Mouse (Mus musculus): ENCODE measurements around the gene Exoc2.

Gene Exoc2

DNA sequence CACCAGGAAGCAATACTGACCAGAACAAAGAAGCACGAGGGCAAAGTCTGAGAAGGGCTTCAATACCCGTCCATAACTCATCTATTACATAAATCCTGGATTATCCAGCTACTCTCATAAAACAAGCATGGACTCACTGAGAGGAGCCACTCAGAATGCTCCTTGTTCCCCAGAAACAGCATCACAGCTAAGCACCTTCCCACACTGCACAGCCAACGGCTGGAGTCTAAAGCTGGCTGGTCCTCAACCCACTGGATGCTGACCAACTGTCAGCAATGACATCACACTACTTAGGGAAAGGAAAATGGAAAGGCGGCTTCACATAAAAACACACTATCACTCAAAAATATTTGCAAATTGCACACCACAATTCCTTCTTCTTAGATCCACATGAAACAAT is 5.6 kb downstream of the Exoc2 start:
- TF ChIP-seq POU5F1 (IDR thresholded peaks at IDR 0.05; ENCODE audit: borderline replicate concordance, low read length) (no peak), CTCF (conservative IDR thresholded peaks at IDR 0.05; ENCODE audit: low read length) (no peak), NANOG (IDR thresholded peaks at IDR 0.05; ENCODE audit: borderline replicate concordance, low read length) (no peak)
- peaks cover 35% of the 10 kb centered on the region for H3K4me1 ChIP-seq (replicated peaks; ENCODE audit: low read depth, low read length)
- no peaks in the 10 kb centered on the region for H3K9me3 ChIP-seq (ENCODE audit: low read length)
- no peak overlapping the region for H3K4me3 ChIP-seq (replicated peaks; ENCODE audit: low read length)
- no peaks in the 10 kb centered on the region for H3K27me3 ChIP-seq (ENCODE audit: insufficient read depth, low read length)
- H3K36me3 ChIP-seq (ENCODE audit: insufficient read depth, low read length): no peaks in the 10 kb centered on the region

DNA sequence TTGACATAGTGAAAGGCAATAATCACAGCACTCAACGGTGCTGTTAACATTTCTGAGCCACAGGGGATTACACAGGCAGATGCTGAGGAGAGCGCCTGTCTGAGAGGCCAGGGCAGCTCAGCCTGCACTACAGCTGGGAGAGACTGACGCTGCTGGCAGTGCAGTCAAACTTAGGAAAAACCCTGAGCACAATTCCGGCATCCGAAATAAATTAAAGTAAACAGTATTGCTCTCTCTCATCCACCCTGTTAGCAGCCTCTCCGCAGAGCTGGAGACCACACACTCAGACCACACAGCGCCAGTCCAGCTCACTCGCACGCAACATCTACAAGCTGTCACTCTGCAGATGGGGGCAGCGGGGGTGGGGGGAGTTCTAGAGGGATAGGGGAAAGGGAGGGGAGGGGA is 7.4 kb downstream of the Exoc2 start:
- Histone ChIP-seq H3K27me3 (ENCODE audit: insufficient read depth, low read length) (no peaks in the 10 kb centered on the region), H3K4me3 (replicated peaks; ENCODE audit: low read length) (no peak overlapping the region), H3K9me3 (ENCODE audit: low read length) (no peaks in the 10 kb centered on the region), H3K36me3 (ENCODE audit: insufficient read depth, low read length) (peaks cover under 1% of the 10 kb centered on the region; the same call in 1 of the 2 replicates), H3K4me1 (replicated peaks; ENCODE audit: low read depth, low read length) (peaks cover 28% of the 10 kb centered on the region)
- TF ChIP-seq NANOG (IDR thresholded peaks at IDR 0.05; ENCODE audit: borderline replicate concordance, low read length): peak; percentile 63; the same call in 1 of the 2 replicates
- no peak for TF ChIP-seq POU5F1 (IDR thresholded peaks at IDR 0.05; ENCODE audit: borderline replicate concordance, low read length)

DNA sequence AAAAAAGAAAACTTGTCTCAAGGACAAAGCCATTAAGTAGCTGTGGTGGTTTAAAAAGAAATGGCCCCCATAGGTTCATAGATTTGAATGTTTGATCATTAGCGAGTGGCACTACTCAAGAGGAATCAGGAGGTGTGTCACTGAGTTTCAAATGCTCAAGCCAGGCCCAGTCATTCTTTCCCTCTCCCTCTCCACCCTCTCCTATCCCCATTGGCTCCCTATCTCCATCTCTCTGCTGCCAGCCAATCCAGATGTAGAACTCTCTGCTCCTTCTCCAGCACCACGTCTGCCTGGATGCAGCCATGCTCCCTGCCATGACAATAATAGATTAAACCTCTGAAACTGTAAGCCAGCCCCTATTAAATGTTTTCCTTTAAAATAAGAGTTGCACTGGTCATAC is 12.0 kb downstream of the Exoc2 start:
- Histone ChIP-seq H3K4me1 (replicated peaks; ENCODE audit: low read depth, low read length) (peaks cover 39% of the 10 kb centered on the region), H3K9me3 (ENCODE audit: low read length) (no peaks in the 10 kb centered on the region), H3K36me3 (ENCODE audit: insufficient read depth, low read length) (peaks cover 8% of the 10 kb centered on the region; the same call in 1 of the 2 replicates), H3K27me3 (ENCODE audit: insufficient read depth, low read length) (no peaks in the 10 kb centered on the region), H3K4me3 (replicated peaks; ENCODE audit: low read length) (no peak overlapping the region)
- TF ChIP-seq NANOG (IDR thresholded peaks at IDR 0.05; ENCODE audit: borderline replicate concordance, low read length) (no peak), POU5F1 (IDR thresholded peaks at IDR 0.05; ENCODE audit: borderline replicate concordance, low read length) (no peak), CTCF (conservative IDR thresholded peaks at IDR 0.05; ENCODE audit: low read length) (no peak)

DNA sequence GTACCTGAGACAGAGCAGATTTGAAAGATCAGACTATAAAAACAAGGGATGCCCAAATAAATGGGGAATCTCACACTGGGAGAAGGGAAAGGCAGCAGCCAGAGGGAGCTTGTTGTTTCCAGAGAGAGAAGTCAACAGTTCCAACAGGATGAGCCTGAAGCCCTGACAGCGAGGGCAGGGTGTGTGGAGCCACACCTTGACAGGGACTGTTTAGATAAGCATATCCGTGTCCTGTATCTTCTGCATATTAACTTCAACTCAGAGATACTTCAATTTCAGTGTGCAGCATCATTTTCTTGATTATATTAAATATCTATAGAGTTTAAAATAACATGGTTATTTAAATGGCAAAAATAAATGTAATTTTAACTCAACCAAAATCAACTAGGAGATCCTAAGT is 13.2 kb downstream of the Exoc2 start:
- TF ChIP-seq NANOG (IDR thresholded peaks at IDR 0.05; ENCODE audit: borderline replicate concordance, low read length): no peak
- TF ChIP-seq POU5F1 (IDR thresholded peaks at IDR 0.05; ENCODE audit: borderline replicate concordance, low read length): no peak
- TF ChIP-seq CTCF (conservative IDR thresholded peaks at IDR 0.05; ENCODE audit: low read length): no peak
- peaks cover 28% of the 10 kb centered on the region for H3K4me1 ChIP-seq (replicated peaks; ENCODE audit: low read depth, low read length)
- H3K9me3 ChIP-seq (ENCODE audit: low read length): no peaks in the 10 kb centered on the region
- H3K4me3 ChIP-seq (replicated peaks; ENCODE audit: low read length): no peak overlapping the region
- no peaks in the 10 kb centered on the region for H3K27me3 ChIP-seq (ENCODE audit: insufficient read depth, low read length)
- H3K36me3 ChIP-seq (ENCODE audit: insufficient read depth, low read length): peaks cover 8% of the 10 kb centered on the region; the same call in 1 of the 2 replicates

DNA sequence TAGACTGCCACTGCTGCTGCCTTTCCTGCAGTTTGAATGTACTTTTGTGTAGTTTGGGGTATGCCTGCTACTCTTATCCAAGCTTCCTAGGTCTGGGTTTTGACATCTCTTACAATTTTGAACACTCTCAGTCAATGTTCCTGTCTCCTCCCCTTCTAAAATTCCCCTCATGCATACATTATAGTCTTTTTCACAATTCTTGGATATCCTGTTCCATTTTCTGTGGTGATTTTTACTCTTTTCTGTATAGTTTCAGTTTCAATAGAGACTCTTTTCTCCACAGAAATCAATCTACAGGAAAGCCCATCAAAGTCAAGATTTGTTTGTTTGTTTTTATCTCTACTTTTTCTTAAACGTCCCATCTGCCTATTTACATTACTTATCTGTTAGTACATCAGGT is 20.3 kb downstream of the Exoc2 start:
- Histone ChIP-seq H3K4me3 (replicated peaks; ENCODE audit: low read length) (no peak overlapping the region), H3K9me3 (ENCODE audit: low read length) (no peaks in the 10 kb centered on the region), H3K4me1 (replicated peaks; ENCODE audit: low read depth, low read length) (no peaks in the 10 kb centered on the region; the same call in 1 of the 2 replicates), H3K27me3 (ENCODE audit: insufficient read depth, low read length) (no peaks in the 10 kb centered on the region), H3K36me3 (ENCODE audit: insufficient read depth, low read length) (no peaks in the 10 kb centered on the region)
- no peak for TF ChIP-seq CTCF (conservative IDR thresholded peaks at IDR 0.05; ENCODE audit: low read length)
- no peak for TF ChIP-seq POU5F1 (IDR thresholded peaks at IDR 0.05; ENCODE audit: borderline replicate concordance, low read length)
- no peak for TF ChIP-seq NANOG (IDR thresholded peaks at IDR 0.05; ENCODE audit: borderline replicate concordance, low read length)

DNA sequence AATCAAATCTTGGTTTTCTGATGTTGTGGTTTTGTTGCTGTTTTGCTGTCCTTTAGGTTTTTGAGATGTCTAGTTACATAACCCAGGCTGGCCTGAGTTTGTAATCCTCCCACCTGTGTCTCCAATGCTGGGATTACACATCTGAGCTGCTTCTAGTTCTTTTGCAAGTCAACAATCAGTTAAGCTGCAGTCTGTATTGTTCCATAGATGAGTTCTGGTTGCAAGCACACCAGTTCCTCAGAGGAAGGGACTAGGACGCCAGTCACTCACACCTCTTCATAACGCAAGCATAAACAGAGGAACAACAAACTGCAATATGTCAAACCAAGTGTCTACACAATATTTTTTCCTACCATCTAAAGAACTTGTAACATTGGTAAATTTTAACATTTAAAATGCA is 21.8 kb downstream of the Exoc2 start:
- H3K27me3 ChIP-seq (ENCODE audit: insufficient read depth, low read length): no peaks in the 10 kb centered on the region
- TF ChIP-seq NANOG (IDR thresholded peaks at IDR 0.05; ENCODE audit: borderline replicate concordance, low read length) (no peak), POU5F1 (IDR thresholded peaks at IDR 0.05; ENCODE audit: borderline replicate concordance, low read length) (no peak), CTCF (conservative IDR thresholded peaks at IDR 0.05; ENCODE audit: low read length) (no peak)
- no peak overlapping the region for H3K4me3 ChIP-seq (replicated peaks; ENCODE audit: low read length)
- H3K4me1 ChIP-seq (replicated peaks; ENCODE audit: low read depth, low read length): peaks cover 8% of the 10 kb centered on the region; the same call in 1 of the 2 replicates
- no peaks in the 10 kb centered on the region for H3K36me3 ChIP-seq (ENCODE audit: insufficient read depth, low read length)
- H3K9me3 ChIP-seq (ENCODE audit: low read length): no peaks in the 10 kb centered on the region

DNA sequence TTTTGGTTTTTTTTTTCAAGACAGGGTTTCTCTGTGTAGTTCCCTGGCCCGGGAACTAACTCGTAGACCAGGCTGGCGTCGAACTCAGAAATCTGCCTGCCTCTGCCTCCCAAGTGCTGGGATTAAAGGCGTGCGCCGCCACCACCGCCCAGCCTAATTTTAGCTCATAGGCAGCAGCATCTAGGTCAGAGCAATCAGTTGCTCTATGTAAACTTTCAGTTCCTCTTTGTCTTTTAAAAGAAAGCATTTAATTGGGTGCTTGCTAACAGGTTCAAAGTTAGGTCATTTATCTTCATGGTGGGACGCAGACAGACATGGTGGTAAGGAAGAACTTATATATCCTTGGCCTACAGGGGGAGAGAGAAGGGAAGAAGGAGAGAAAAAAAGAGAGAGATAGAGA is 24.7 kb downstream of the Exoc2 start:
- Histone ChIP-seq H3K4me3 (replicated peaks; ENCODE audit: low read length) (no peak overlapping the region), H3K27me3 (ENCODE audit: insufficient read depth, low read length) (no peaks in the 10 kb centered on the region), H3K36me3 (ENCODE audit: insufficient read depth, low read length) (no peaks in the 10 kb centered on the region), H3K9me3 (ENCODE audit: low read length) (no peaks in the 10 kb centered on the region), H3K4me1 (replicated peaks; ENCODE audit: low read depth, low read length) (peaks cover 11% of the 10 kb centered on the region; the same call in 1 of the 2 replicates)
- TF ChIP-seq CTCF (conservative IDR thresholded peaks at IDR 0.05; ENCODE audit: low read length) (no peak), POU5F1 (IDR thresholded peaks at IDR 0.05; ENCODE audit: borderline replicate concordance, low read length) (no peak), NANOG (IDR thresholded peaks at IDR 0.05; ENCODE audit: borderline replicate concordance, low read length) (no peak; the same call in 1 of the 2 replicates)

DNA sequence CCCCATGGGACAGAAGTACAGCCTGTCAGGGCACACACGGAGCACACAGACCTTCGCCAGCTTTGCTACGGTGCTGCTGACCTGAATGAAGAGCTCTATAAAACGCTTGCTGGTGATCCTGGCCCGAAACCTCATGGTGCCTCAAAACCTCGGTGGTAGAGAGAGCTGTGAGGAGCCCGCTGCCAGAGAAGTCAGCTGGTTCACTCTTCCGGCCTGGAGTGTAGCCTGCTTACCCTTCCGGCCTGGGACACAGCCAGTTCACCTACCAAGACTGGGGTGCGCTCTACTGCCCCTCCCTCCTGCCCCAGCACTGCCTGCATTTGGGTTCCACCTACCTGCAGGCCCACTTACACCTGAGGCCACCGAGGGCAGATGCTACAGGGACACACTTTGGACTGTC is 26.4 kb downstream of the Exoc2 start, which contains the start of gene Hus1b:
Hus1b (minus strand) TSS at position 220 of the 400 bp plus-strand sequence.
- TF ChIP-seq POU5F1 (IDR thresholded peaks at IDR 0.05; ENCODE audit: borderline replicate concordance, low read length) (peak; percentile 18; the same call in 1 of the 2 replicates), NANOG (IDR thresholded peaks at IDR 0.05; ENCODE audit: borderline replicate concordance, low read length) (no peak)
- Histone ChIP-seq H3K27me3 (ENCODE audit: insufficient read depth, low read length) (no peaks in the 10 kb centered on the region), H3K4me1 (replicated peaks; ENCODE audit: low read depth, low read length) (peaks cover 11% of the 10 kb centered on the region; the same call in 1 of the 2 replicates), H3K36me3 (ENCODE audit: insufficient read depth, low read length) (no peaks in the 10 kb centered on the region), H3K4me3 (replicated peaks; ENCODE audit: low read length) (peak within 1 kb of the TSS; percentile 81), H3K9me3 (ENCODE audit: low read length) (no peaks in the 10 kb centered on the region)

DNA sequence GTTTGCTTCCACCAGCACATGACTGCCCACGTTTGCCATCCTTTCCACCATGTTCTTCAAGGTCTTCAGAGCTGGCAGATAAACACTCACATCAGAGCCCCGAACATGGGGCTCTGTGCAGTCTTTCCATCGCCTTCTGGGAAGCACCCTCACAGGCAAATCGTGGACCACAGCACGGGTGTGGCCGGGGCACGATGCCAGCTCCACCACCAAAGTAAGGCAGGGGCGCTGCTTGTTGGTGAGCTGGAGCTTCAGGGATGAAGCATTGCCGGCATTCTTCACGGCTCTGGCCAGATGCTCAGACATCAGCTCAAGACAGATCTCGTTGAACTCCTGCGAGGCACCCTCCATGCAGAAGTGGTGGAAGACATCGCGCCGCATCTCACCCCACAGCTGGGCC is 26.8 kb downstream of the Exoc2 start:
- Histone ChIP-seq H3K36me3 (ENCODE audit: insufficient read depth, low read length) (no peaks in the 10 kb centered on the region), H3K4me1 (replicated peaks; ENCODE audit: low read depth, low read length) (peaks cover 11% of the 10 kb centered on the region; the same call in 1 of the 2 replicates), H3K9me3 (ENCODE audit: low read length) (no peaks in the 10 kb centered on the region), H3K4me3 (replicated peaks; ENCODE audit: low read length) (peak overlapping the region; percentile 81), H3K27me3 (ENCODE audit: insufficient read depth, low read length) (no peaks in the 10 kb centered on the region)
- TF ChIP-seq CTCF (conservative IDR thresholded peaks at IDR 0.05; ENCODE audit: low read length) (no peak), NANOG (IDR thresholded peaks at IDR 0.05; ENCODE audit: borderline replicate concordance, low read length) (no peak)

All from E14TG2a.4 (cell line).